In genomic region chr14:20836905-20837376, GRCm38 (mm10) we compare ENCODE assay signal across 8 mouse cellular contexts. TPM values are rescaled to one million over a fixed set of nuclear protein-coding genes. Genes with fewer than 3 reads are reported as not detected.
A peak's percentile ranks its signal among the peaks of the same experiment; 100 is the strongest.
DNase-seq lines count a peak whose midpoint lies in the region; ATAC-seq and TF ChIP-seq lines count a peak whose summit lies in the region.

No protein-coding gene starts in this region.

- peak overlapping the region; percentile 74 for H3K4me3 ChIP-seq in testis, adult 2 months (ENCODE audit: control insufficient read depth, low read depth, low read length)
- H3K4me3 ChIP-seq in intestine, postnatal 0 days (ENCODE audit: low read depth, low read length) = peak overlapping the region; percentile 50
- peak overlapping the region; percentile 48 for H3K4me3 ChIP-seq in midbrain, embryonic 16.5 days (ENCODE audit: low read depth, low read length)

- H3K27ac ChIP-seq in testis, adult 2 months (ENCODE audit: control insufficient read depth, insufficient read depth, low read depth, low read length) = no peak overlapping the region
- no peak overlapping the region for H3K27ac ChIP-seq in intestine, postnatal 0 days (ENCODE audit: low read depth, low read length)
- no peak overlapping the region for H3K27ac ChIP-seq in midbrain, embryonic 16.5 days (ENCODE audit: low read length)

- peak overlapping the region; percentile 85 for H3K4me2 ChIP-seq in intestine, postnatal 0 days (replicated peaks; ENCODE audit: low read depth)
- H3K4me2 ChIP-seq in midbrain, embryonic 16.5 days (ENCODE audit: low read length) = peak overlapping the region; percentile 96

- no peak for TF ChIP-seq CTCF in testis, adult 2 months (IDR thresholded peaks at IDR 0.05; ENCODE audit: control insufficient read depth, insufficient read depth, insufficient replicate concordance, low read depth, low read length)
- no peak for TF ChIP-seq CTCF in intestine, postnatal 0 days (IDR thresholded peaks at IDR 0.05; ENCODE audit: low read depth)

- WGBS in intestine, postnatal 0 days = 9% methylated on average over 10 of the region's 10 CpGs
- WGBS in midbrain, embryonic 16.5 days = 6% methylated on average over 10 of the region's 10 CpGs

- H3K9me3 ChIP-seq in intestine, postnatal 0 days (ENCODE audit: control insufficient read depth) = no peaks in the 10 kb centered on the region
- no peaks in the 10 kb centered on the region for H3K9me3 ChIP-seq in midbrain, embryonic 16.5 days (replicated peaks; ENCODE audit: control insufficient read depth, low read length, poor library complexity, severe bottlenecking)

- H3K9ac ChIP-seq in intestine, postnatal 0 days (ENCODE audit: low read depth, low read length) = peak overlapping the region; percentile 48; the same call in 1 of the 2 replicates
- H3K9ac ChIP-seq in midbrain, embryonic 16.5 days (ENCODE audit: low read depth, low read length) = peak overlapping the region; percentile 68

- H3K4me1 ChIP-seq in testis, adult 2 months (ENCODE audit: control insufficient read depth, insufficient read depth, low read length) = peaks cover 5% of the 10 kb centered on the region
- 0 out of 2 replicates have a peak, but pooled peaks cover 7% of the 10 kb centered on the region for H3K4me1 ChIP-seq in intestine, postnatal 0 days (replicated peaks; ENCODE audit: control insufficient read depth, insufficient read depth, low read length)
- peaks cover 3% of the 10 kb centered on the region; the same call in 1 of the 2 replicates for H3K4me1 ChIP-seq in midbrain, embryonic 16.5 days (ENCODE audit: control insufficient read depth, insufficient read depth, low read length)

- no peak for ATAC-seq in intestine, postnatal 0 days
- ATAC-seq in midbrain, embryonic 16.5 days = peak; percentile 21; the same call in 1 of the 2 replicates
- no peak for ATAC-seq in erythroid progenitor cell, adult 5-6 weeks (replicated peaks; ENCODE audit: low FRiP score, poor library complexity, severe bottlenecking)

- H3K27me3 ChIP-seq in testis, adult 2 months (ENCODE audit: control insufficient read depth, insufficient read depth, low read length) = no peaks in the 10 kb centered on the region
- H3K27me3 ChIP-seq in intestine, postnatal 0 days (replicated peaks; ENCODE audit: control insufficient read depth, insufficient read depth, low read length) = no peaks in the 10 kb centered on the region
- no peaks in the 10 kb centered on the region for H3K27me3 ChIP-seq in midbrain, embryonic 16.5 days (ENCODE audit: control insufficient read depth, insufficient read depth, low read depth, low read length)

- intact Hi-C loops in left cerebral cortex, postnatal 10 days (cut with DNase I) = no loop called here

- no peaks in the 10 kb centered on the region for H3K36me3 ChIP-seq in testis, adult 2 months (ENCODE audit: control insufficient read depth, insufficient read depth, low read length)
- no peaks in the 10 kb centered on the region for H3K36me3 ChIP-seq in intestine, postnatal 0 days (ENCODE audit: control insufficient read depth, insufficient read depth)
- no peaks in the 10 kb centered on the region for H3K36me3 ChIP-seq in midbrain, embryonic 16.5 days (ENCODE audit: control insufficient read depth, insufficient read depth, low read length)

- peak; percentile 21 for DNase-seq in adrenal gland, postnatal 14 days
- DNase-seq in adrenal gland, adult (ENCODE audit: inconsistent age in 2 of 2, low spot score in 1 of 2) = no peak
- DNase-seq in testis, postnatal 10 days (ENCODE audit: low spot score) = no peak
- no peak for DNase-seq in left cerebral cortex, postnatal 10 days (ENCODE audit: extremely low spot score in 1 of 2, low spot score in 2 of 2)

- TF ChIP-seq POLR2A in testis, adult 2 months (IDR thresholded peaks at IDR 0.05; ENCODE audit: control insufficient read depth, low read depth, low read length) = no peak

RNA-seq across cellular contexts. Expression of gene Plau, which starts 0.5 kb away (rescaled TPM):
- 26.3 and 60.1 TPM in 2 replicates for total RNA-seq in adrenal gland, postnatal 14 days (2021)
- 0.73 and 1.2 TPM in 2 replicates for polyA plus RNA-seq in testis, adult 2 months (2012; rRNA removed)
- polyA plus RNA-seq in intestine, postnatal 0 days (2015; fragmentation: Nextera tagmentation; extraction: Ambion mirVana) = 2.7 and 3.8 TPM in 2 replicates
- polyA plus RNA-seq in midbrain, embryonic 16.5 days (2015; fragmentation: Nextera tagmentation; extraction: Ambion mirVana) = 0.19 and 0.72 TPM in 2 replicates
- total RNA-seq in erythroid progenitor cell, adult 5-6 weeks (2015; ENCODE audit: low replicate concordance) = 2.5 TPM in 1 of 2 replicates, not detected in the other
- 1.6 and 2.1 TPM in 2 replicates for total RNA-seq in erythroid progenitor cell, adult 5-6 weeks (2017; ENCODE audit: low replicate concordance)
- 1 to 10 TPM; 3.4 to 4.2 TPM for total RNA-seq in left cerebral cortex, postnatal 10 days (2021)

RNA-seq across cellular contexts. Expression of gene Camk2g, which starts 43.1 kb away (rescaled TPM):
- total RNA-seq in adrenal gland, postnatal 14 days (2021) = 44.5 and 45.6 TPM in 2 replicates
- 16.4 and 18.6 TPM in 2 replicates for polyA plus RNA-seq in testis, adult 2 months (2012; rRNA removed)
- polyA plus RNA-seq in intestine, postnatal 0 days (2015; fragmentation: Nextera tagmentation; extraction: Ambion mirVana) = 27.6 and 37.7 TPM in 2 replicates
- 149 and 180 TPM in 2 replicates for polyA plus RNA-seq in midbrain, embryonic 16.5 days (2015; fragmentation: Nextera tagmentation; extraction: Ambion mirVana)
- 6.7 and 7.2 TPM in 2 replicates for total RNA-seq in erythroid progenitor cell, adult 5-6 weeks (2015; ENCODE audit: low replicate concordance)
- total RNA-seq in erythroid progenitor cell, adult 5-6 weeks (2017; ENCODE audit: low replicate concordance) = 3.6 and 6.9 TPM in 2 replicates
- total RNA-seq in left cerebral cortex, postnatal 10 days (2021) = 100 to 1,000 TPM; 255 to 269 TPM
